Mouse (Mus musculus) small intestine, adult 2 months (tissue): ENCODE measurements around the gene Coq4.

Experiments
- CTCF ChIP-seq: fragments of 200-500 bp; IDR thresholded peaks from 2 replicates; pipeline ENCODE4 v1.5.1; 2012; ENCODE audit warnings: low read depth, mild to moderate bottlenecking, control low read depth, inconsistent platforms, low read length, moderate library complexity, mixed read lengths; ENCODE audit not compliant: insufficient replicate concordance, insufficient read length; ENCODE audit errors: extremely low read depth
- POLR2A ChIP-seq: fragments of 200-500 bp; IDR thresholded peaks from 2 replicates; pipeline ENCODE4 v1.6.1; 2012; ENCODE audit warnings: low read depth, mild to moderate bottlenecking, control low read depth, inconsistent platforms, low read length, moderate library complexity

DNA sequence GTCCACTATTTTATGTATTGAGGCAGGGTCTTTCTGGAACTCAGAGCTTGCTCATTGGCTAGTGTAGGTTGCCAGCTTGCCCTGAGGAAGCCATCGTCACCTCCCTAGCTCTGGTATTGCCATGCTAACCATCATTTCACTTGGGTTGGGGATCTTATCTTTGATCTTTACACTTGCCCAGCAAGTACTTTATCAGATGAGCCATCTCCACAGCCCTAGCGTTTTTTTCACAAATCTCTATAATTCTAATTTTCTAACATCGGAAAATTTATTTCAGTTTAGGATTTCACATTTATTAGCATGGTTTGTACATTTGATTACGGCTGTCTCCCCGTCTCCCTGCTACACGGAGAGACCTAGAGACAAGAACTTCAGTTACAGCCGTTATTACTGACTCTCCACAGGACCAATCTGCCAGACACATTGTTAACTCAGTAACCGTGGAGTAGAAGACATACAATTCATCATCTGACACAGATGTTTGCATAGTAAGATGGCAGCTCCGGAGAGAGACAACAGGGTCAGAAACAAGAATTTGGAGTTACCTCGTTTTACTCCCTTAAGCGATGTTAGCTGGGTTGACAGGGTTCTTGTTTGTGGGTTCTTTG is 39.1 kb downstream of the Coq4 start:
- TF ChIP-seq CTCF (no peak), POLR2A (no peak)
